Mouse (Mus musculus): ENCODE measurements at regions not wholly inside any gene's neighbourhood (a gene's known extent, or its start where the extent isn't known, plus 50 kb on each side); places are given as distances from the start of the nearest gene placed in this dataset.

GRCm38 (mm10) chr12:35824587-35824987 is 100.8 kb upstream of the Agr3 start:
- no peak overlapping the region for H3K4me3 ChIP-seq (replicated peaks in 1 of 3; ENCODE audit: low read depth in 2 of 3, low read length in 2 of 3, poor library complexity in 1 of 3)
- in situ Hi-C loops (cut with MboI; ENCODE audit: low pct_ligation_motif_present, low pct_unique_long_range_greater_than_20kb, low sequenced_read_pairs) (no loop called here), dilution Hi-C loops (cut with MboI; ENCODE audit: extremely low pct_ligation_motif_present, extremely low pct_unique_long_range_greater_than_20kb, low sequenced_read_pairs) (no loop called here)

GRCm38 (mm10) chr12:35799261-35799660 is 126.2 kb upstream of the Agr3 start:
- Histone ChIP-seq H3K9ac (ENCODE audit: insufficient read depth, low read depth) (no peak overlapping the region), H3K36me3 (replicated peaks in 1 of 2; ENCODE audit: control insufficient read depth in 1 of 2, insufficient read depth in 1 of 2, low read length in 1 of 2) (no peaks in the 10 kb centered on the region), H3K79me2 (replicated peaks; ENCODE audit: control insufficient read depth, extremely low read depth, insufficient read depth, poor library complexity, severe bottlenecking) (no peaks in the 10 kb centered on the region), H3K9me3 (replicated peaks; ENCODE audit: low read length) (no peaks in the 10 kb centered on the region), H3K4me3 (replicated peaks in 1 of 3; ENCODE audit: low read depth in 2 of 3, low read length in 2 of 3, poor library complexity in 1 of 3) (no peak overlapping the region), H3K27me3 (replicated peaks) (no peaks in the 10 kb centered on the region), H3K27ac (ENCODE audit: insufficient read depth, low read depth) (peak overlapping the region; percentile 10; the same call in 1 of the 2 replicates), H3K4me2 (ENCODE audit: insufficient read depth, low read depth, poor library complexity, severe bottlenecking) (no peak overlapping the region; the same call in 1 of the 2 replicates), H3K4me1 (ENCODE audit: control insufficient read depth in 1 of 2, insufficient read depth in 2 of 2) (peaks cover 10 to 26% of the 10 kb centered on the region in 2 experiments; a peak in 3 of 4 replicates)
- peak; percentile 86 for DNase-seq (ENCODE audit: extremely low read depth)
- in situ Hi-C loops (cut with MboI; ENCODE audit: low pct_ligation_motif_present, low pct_unique_long_range_greater_than_20kb, low sequenced_read_pairs) (no loop called here), dilution Hi-C loops (cut with MboI; ENCODE audit: extremely low pct_ligation_motif_present, extremely low pct_unique_long_range_greater_than_20kb, low sequenced_read_pairs) (no loop called here)
- TF ChIP-seq NRF1 (IDR thresholded peaks at IDR 0.05; ENCODE audit: low read depth, low read length) (no peak), MXI1 (IDR thresholded peaks at IDR 0.05; ENCODE audit: low read depth, low read length) (no peak), TBP (conservative IDR thresholded peaks at IDR 0.05; ENCODE audit: low read depth, low read length) (no peak), RCOR1 (conservative IDR thresholded peaks at IDR 0.05; ENCODE audit: low read depth, low read length) (no peak), SMC3 (IDR thresholded peaks at IDR 0.05; ENCODE audit: low read depth, low read length) (no peak; the same call in 1 of the 2 replicates), ZKSCAN1 (IDR thresholded peaks at IDR 0.05; ENCODE audit: borderline replicate concordance, low read depth, low read length) (no peak), IRF4 (IDR thresholded peaks at IDR 0.05; ENCODE audit: low read depth, low read length) (peak; percentile 68), UBTF (IDR thresholded peaks at IDR 0.05; ENCODE audit: low read depth, low read length) (no peak), SIN3A (IDR thresholded peaks at IDR 0.05; ENCODE audit: low read length) (peak; percentile 36; the same call in 1 of the 2 replicates), MYC (IDR thresholded peaks at IDR 0.05; ENCODE audit: low read depth, low read length) (no peak), GABPA (IDR thresholded peaks at IDR 0.05; ENCODE audit: insufficient replicate concordance, low read depth, low read length) (no peak), TCF12 (IDR thresholded peaks at IDR 0.05; ENCODE audit: low read depth, low read length) (peak; percentile 60; the same call in 1 of the 2 replicates), ZNF384 (IDR thresholded peaks at IDR 0.05; ENCODE audit: low read depth, low read length) (no peak), USF1 (IDR thresholded peaks at IDR 0.05; ENCODE audit: low read depth, low read length) (no peak), NELFE (IDR thresholded peaks at IDR 0.05; ENCODE audit: low read depth, low read length) (no peak), KAT2A (IDR thresholded peaks at IDR 0.05; ENCODE audit: insufficient replicate concordance, low read length) (no peak), MEF2A (IDR thresholded peaks at IDR 0.05; ENCODE audit: borderline replicate concordance, low read depth, low read length) (no peak), ZMIZ1 (IDR thresholded peaks at IDR 0.05; ENCODE audit: low read depth, low read length) (no peak), JUND (conservative IDR thresholded peaks at IDR 0.05; ENCODE audit: low read depth, low read length) (peak; percentile 35; the same call in 1 of the 2 replicates), PAX5 (IDR thresholded peaks at IDR 0.05; ENCODE audit: low read length) (no peak), CTCF (conservative IDR thresholded peaks at IDR 0.05 in 1 of 2, IDR thresholded peaks at IDR 0.05 in 1 of 2; ENCODE audit: low read depth in 2 of 2, low read length in 2 of 2) (no peak), MAX (IDR thresholded peaks at IDR 0.05; ENCODE audit: low read length) (peak; percentile 44; the same call in 1 of the 2 replicates), MAZ (IDR thresholded peaks at IDR 0.05; ENCODE audit: low read depth, low read length) (no peak), CHD2 (IDR thresholded peaks at IDR 0.05; ENCODE audit: low read length) (peak; percentile 49; the same call in 1 of the 2 replicates), ZC3H11A (IDR thresholded peaks at IDR 0.05; ENCODE audit: low read depth, low read length) (no peak)

More at GRCm38 (mm10) chr12:35824587-35824987, 100.8 kb upstream of the Agr3 start:
- H3K27me3 ChIP-seq (replicated peaks) = no peaks in the 10 kb centered on the region
- H3K27ac ChIP-seq (ENCODE audit: insufficient read depth, low read depth) = no peak overlapping the region
- no peaks in the 10 kb centered on the region for H3K36me3 ChIP-seq (replicated peaks in 1 of 2; ENCODE audit: control insufficient read depth in 1 of 2, insufficient read depth in 1 of 2, low read length in 1 of 2)
- no peaks in the 10 kb centered on the region for H3K9me3 ChIP-seq (replicated peaks; ENCODE audit: low read length)
- no peak for TF ChIP-seq POLR2A (IDR thresholded peaks at IDR 0.05; ENCODE audit: low read depth, low read length)
- TF ChIP-seq JUND (conservative IDR thresholded peaks at IDR 0.05; ENCODE audit: low read depth, low read length) = no peak
- no peak for TF ChIP-seq MYC (IDR thresholded peaks at IDR 0.05; ENCODE audit: low read depth, low read length)
- no peak for TF ChIP-seq CHD2 (IDR thresholded peaks at IDR 0.05; ENCODE audit: low read length)
- TF ChIP-seq ZC3H11A (IDR thresholded peaks at IDR 0.05; ENCODE audit: low read depth, low read length) = no peak
- TF ChIP-seq PAX5 (IDR thresholded peaks at IDR 0.05; ENCODE audit: low read length) = no peak
- peak; percentile 55 for TF ChIP-seq IRF4 (IDR thresholded peaks at IDR 0.05; ENCODE audit: low read depth, low read length)
- TF ChIP-seq JUN (IDR thresholded peaks at IDR 0.05; ENCODE audit: insufficient read depth, low read depth, low read length) = no peak
- TF ChIP-seq ELF1 (IDR thresholded peaks at IDR 0.05; ENCODE audit: low read depth, low read length) = no peak
- TF ChIP-seq RAD21 (IDR thresholded peaks at IDR 0.05; ENCODE audit: low read depth, low read length) = peak; percentile 17
- TF ChIP-seq CHD1 (IDR thresholded peaks at IDR 0.05; ENCODE audit: low read depth, low read length) = no peak
- 0 out of 2 replicates have a peak, but pooled peaks have one; percentile 42 for TF ChIP-seq EP300 (IDR thresholded peaks at IDR 0.05; ENCODE audit: low read length)
- TF ChIP-seq UBTF (IDR thresholded peaks at IDR 0.05; ENCODE audit: low read depth, low read length) = no peak
- no peak for TF ChIP-seq E2F4 (IDR thresholded peaks at IDR 0.05; ENCODE audit: insufficient replicate concordance, low read depth, low read length)
- no peak for TF ChIP-seq TCF12 (IDR thresholded peaks at IDR 0.05; ENCODE audit: low read depth, low read length)
- no peak for TF ChIP-seq RCOR1 (conservative IDR thresholded peaks at IDR 0.05; ENCODE audit: low read depth, low read length)
- no peak for TF ChIP-seq GABPA (IDR thresholded peaks at IDR 0.05; ENCODE audit: insufficient replicate concordance, low read depth, low read length)
- TF ChIP-seq TBP (conservative IDR thresholded peaks at IDR 0.05; ENCODE audit: low read depth, low read length) = no peak
- no peak for TF ChIP-seq NELFE (IDR thresholded peaks at IDR 0.05; ENCODE audit: low read depth, low read length)
- no peak; a peak in 1 of 4 replicates for TF ChIP-seq CTCF (conservative IDR thresholded peaks at IDR 0.05 in 1 of 2, IDR thresholded peaks at IDR 0.05 in 1 of 2; ENCODE audit: low read depth in 2 of 2, low read length in 2 of 2)
- no peak for TF ChIP-seq MAX (IDR thresholded peaks at IDR 0.05; ENCODE audit: low read length)
- TF ChIP-seq ETS1 (conservative IDR thresholded peaks at IDR 0.05; ENCODE audit: low read depth, low read length) = peak; percentile 39; the same call in 1 of the 2 replicates
- TF ChIP-seq SIN3A (IDR thresholded peaks at IDR 0.05; ENCODE audit: low read length) = peak; percentile 44; the same call in 1 of the 2 replicates
- DNase-seq (ENCODE audit: extremely low read depth) = peak; percentile 31
- no peaks in the 10 kb centered on the region for H3K79me2 ChIP-seq (replicated peaks; ENCODE audit: control insufficient read depth, extremely low read depth, insufficient read depth, poor library complexity, severe bottlenecking)
- peaks cover 10 to 39% of the 10 kb centered on the region in 2 experiments for H3K4me1 ChIP-seq (ENCODE audit: control insufficient read depth in 1 of 2, insufficient read depth in 2 of 2)
- no peak overlapping the region for H3K9ac ChIP-seq (ENCODE audit: insufficient read depth, low read depth)
- H3K4me2 ChIP-seq (ENCODE audit: insufficient read depth, low read depth, poor library complexity, severe bottlenecking) = no peak overlapping the region

Data from CH12.LX (cell line).